Mouse (Mus musculus) ES-E14 (cell line): ENCODE measurements at regions not wholly inside any gene's neighbourhood (a gene's known extent, or its start where the extent isn't known, plus 50 kb on each side); places are given as distances from the start of the nearest gene placed in this dataset.

Experiments used
- HCFC1 ChIP-seq: IDR thresholded peaks from 2 replicates; pipeline ENCODE4 v1.6.1; 2012; ENCODE audit warnings: low read length, inconsistent platforms, borderline replicate concordance; ENCODE audit not compliant: insufficient read depth
- MAFK ChIP-seq: IDR thresholded peaks from 2 replicates; pipeline ENCODE4 v1.6.1; 2014; ENCODE audit warnings: mild to moderate bottlenecking, low read depth, low read length, inconsistent platforms; ENCODE audit not compliant: insufficient read depth
- ZC3H11A ChIP-seq: IDR thresholded peaks from 2 replicates; pipeline ENCODE4 v1.6.1; 2012; ENCODE audit warnings: low read depth, mild to moderate bottlenecking, inconsistent platforms, low read length, borderline replicate concordance
- ZNF384 ChIP-seq: IDR thresholded peaks from 2 replicates; pipeline ENCODE4 v1.6.1; 2012; ENCODE audit warnings: low read depth, low read length, inconsistent platforms

DNA sequence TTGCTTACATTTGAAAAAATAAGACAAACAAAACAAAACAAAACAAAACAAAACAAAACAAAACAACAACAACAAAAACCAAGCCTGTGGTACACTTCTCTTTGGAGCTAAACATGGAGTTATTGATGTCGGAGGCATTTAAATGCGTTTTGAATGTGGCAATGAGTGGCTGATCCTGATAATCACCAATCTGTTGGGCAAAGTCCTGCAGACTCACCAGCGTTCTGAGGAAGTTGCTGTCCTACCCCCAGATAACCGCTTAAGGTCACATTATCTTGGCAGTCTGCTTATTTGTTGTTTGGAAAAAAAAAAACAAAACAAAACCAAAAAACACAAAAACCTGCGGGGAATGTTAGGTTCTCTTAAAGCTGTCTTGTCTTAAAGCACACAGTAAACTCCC is 205.4 kb downstream of the Hace1 start:
- no peak for TF ChIP-seq MAFK
- no peak for TF ChIP-seq ZNF384
- no peak for TF ChIP-seq ZC3H11A
- no peak for TF ChIP-seq HCFC1
